Mouse (Mus musculus): ENCODE measurements around the gene 4930402H24Rik. TPM values are rescaled to one million over a fixed set of nuclear protein-coding genes. Genes with fewer than 3 reads are reported as not detected.

Gene 4930402H24Rik
- polyA plus RNA-seq, 1 experiment from 2014 or later = 11.2 TPM

GRCm38 (mm10) chr2:130816205-130816604 is 90.0 kb downstream of the 4930402H24Rik start:
- Histone ChIP-seq H3K4me1 (replicated peaks; ENCODE audit: control insufficient read depth, insufficient read depth) (no peaks in the 10 kb centered on the region), H3K9me3 (ENCODE audit: control insufficient read depth, low read length) (no peaks in the 10 kb centered on the region), H3K27me3 (ENCODE audit: control insufficient read depth, insufficient read depth, low read length) (no peaks in the 10 kb centered on the region), H3K4me3 (ENCODE audit: low read depth, low read length) (no peak overlapping the region), H3K27ac (replicated peaks) (no peak overlapping the region), H3K36me3 (ENCODE audit: control insufficient read depth, insufficient read depth, low read length) (peaks cover 4% of the 10 kb centered on the region; the same call in 1 of the 2 replicates), H3K9ac (ENCODE audit: low read length) (no peak overlapping the region), H3K4me2 (replicated peaks; ENCODE audit: low read depth) (no peak overlapping the region)
- DNase-seq (ENCODE audit: low spot score) = no peak
- WGBS = 84% methylated on average over 5 of the region's 5 CpGs
- no peak for ATAC-seq (ENCODE audit: low FRiP score, low TSS enrichment)
- no peak for TF ChIP-seq CTCF (IDR thresholded peaks at IDR 0.05; ENCODE audit: low read depth)
- no peak for TF ChIP-seq EP300 (optimal IDR thresholded peaks at IDR 0.05)

GRCm38 (mm10) chr2:130814492-130814891 is 91.7 kb downstream of the 4930402H24Rik start:
- no peak for ATAC-seq (ENCODE audit: low FRiP score, low TSS enrichment)
- Histone ChIP-seq H3K4me2 (replicated peaks; ENCODE audit: low read depth) (no peak overlapping the region), H3K4me1 (replicated peaks; ENCODE audit: control insufficient read depth, insufficient read depth) (no peaks in the 10 kb centered on the region), H3K4me3 (ENCODE audit: low read depth, low read length) (no peak overlapping the region), H3K9me3 (ENCODE audit: control insufficient read depth, low read length) (no peaks in the 10 kb centered on the region), H3K27me3 (ENCODE audit: control insufficient read depth, insufficient read depth, low read length) (no peaks in the 10 kb centered on the region), H3K36me3 (ENCODE audit: control insufficient read depth, insufficient read depth, low read length) (peaks cover 4% of the 10 kb centered on the region; the same call in 1 of the 2 replicates), H3K27ac (replicated peaks) (no peak overlapping the region), H3K9ac (ENCODE audit: low read length) (no peak overlapping the region)
- no peak for DNase-seq (ENCODE audit: low spot score)
- WGBS = 91% methylated on average over 1 of the region's 1 CpGs
- TF ChIP-seq CTCF (IDR thresholded peaks at IDR 0.05; ENCODE audit: low read depth) = no peak
- no peak for TF ChIP-seq EP300 (optimal IDR thresholded peaks at IDR 0.05)

GRCm38 (mm10) chr2:130813729-130814128 is 92.5 kb downstream of the 4930402H24Rik start:
- Histone ChIP-seq H3K36me3 (ENCODE audit: control insufficient read depth, insufficient read depth, low read length) (peaks cover 4% of the 10 kb centered on the region; the same call in 1 of the 2 replicates), H3K27ac (replicated peaks) (no peak overlapping the region), H3K4me2 (replicated peaks; ENCODE audit: low read depth) (no peak overlapping the region), H3K9me3 (ENCODE audit: control insufficient read depth, low read length) (no peaks in the 10 kb centered on the region), H3K4me1 (replicated peaks; ENCODE audit: control insufficient read depth, insufficient read depth) (no peaks in the 10 kb centered on the region), H3K4me3 (ENCODE audit: low read depth, low read length) (no peak overlapping the region), H3K27me3 (ENCODE audit: control insufficient read depth, insufficient read depth, low read length) (no peaks in the 10 kb centered on the region), H3K9ac (ENCODE audit: low read length) (no peak overlapping the region)
- WGBS = 74% methylated on average over 6 of the region's 6 CpGs
- DNase-seq (ENCODE audit: low spot score) (no peak), ATAC-seq (ENCODE audit: low FRiP score, low TSS enrichment) (no peak)
- TF ChIP-seq CTCF (IDR thresholded peaks at IDR 0.05; ENCODE audit: low read depth) = no peak
- no peak for TF ChIP-seq EP300 (optimal IDR thresholded peaks at IDR 0.05)

DNA sequence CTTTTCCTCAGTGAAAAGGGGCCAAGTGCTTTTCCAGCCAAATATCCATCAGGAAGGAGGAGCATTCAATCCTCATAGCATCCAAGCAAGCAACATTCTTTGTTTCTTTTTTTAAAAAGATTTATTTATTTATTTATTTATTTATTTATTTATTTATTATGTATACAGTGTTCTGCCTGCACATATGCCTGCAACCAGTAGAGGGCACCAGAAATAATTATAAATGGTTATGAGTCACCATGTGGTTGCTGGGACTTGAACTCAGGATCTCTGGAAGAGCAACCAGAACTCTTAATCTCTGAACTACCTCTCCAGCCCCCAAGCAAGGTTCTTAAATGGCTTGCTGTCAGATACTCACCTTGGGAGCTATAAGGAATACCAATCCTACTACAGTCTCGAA is 93.7 kb downstream of the 4930402H24Rik start:
- no peak overlapping the region for H3K4me2 ChIP-seq (replicated peaks; ENCODE audit: low read depth)
- no peak overlapping the region for H3K9ac ChIP-seq (ENCODE audit: low read length)
- H3K36me3 ChIP-seq (ENCODE audit: control insufficient read depth, insufficient read depth, low read length) = peaks cover 4% of the 10 kb centered on the region; the same call in 1 of the 2 replicates
- TF ChIP-seq CTCF (IDR thresholded peaks at IDR 0.05; ENCODE audit: low read depth) = peak; percentile 47
- no peak for TF ChIP-seq EP300 (optimal IDR thresholded peaks at IDR 0.05)
- WGBS = 96% methylated on average over 1 of the region's 1 CpGs
- H3K27ac ChIP-seq (replicated peaks) = no peak overlapping the region
- no peaks in the 10 kb centered on the region for H3K4me1 ChIP-seq (replicated peaks; ENCODE audit: control insufficient read depth, insufficient read depth)
- no peaks in the 10 kb centered on the region for H3K27me3 ChIP-seq (ENCODE audit: control insufficient read depth, insufficient read depth, low read length)
- ATAC-seq (ENCODE audit: low FRiP score, low TSS enrichment) (no peak), DNase-seq (ENCODE audit: low spot score) (no peak)
- no peak overlapping the region for H3K4me3 ChIP-seq (ENCODE audit: low read depth, low read length)
- no peaks in the 10 kb centered on the region for H3K9me3 ChIP-seq (ENCODE audit: control insufficient read depth, low read length)

GRCm38 (mm10) chr2:130805146-130805545 is 101.1 kb downstream of the 4930402H24Rik start:
- Histone ChIP-seq H3K4me2 (replicated peaks; ENCODE audit: low read depth) (no peak overlapping the region), H3K36me3 (ENCODE audit: control insufficient read depth, insufficient read depth, low read length) (peaks cover 12% of the 10 kb centered on the region; the same call in 1 of the 2 replicates), H3K27ac (replicated peaks) (no peak overlapping the region), H3K9ac (ENCODE audit: low read length) (no peak overlapping the region), H3K4me1 (replicated peaks; ENCODE audit: control insufficient read depth, insufficient read depth) (no peaks in the 10 kb centered on the region), H3K9me3 (ENCODE audit: control insufficient read depth, low read length) (no peaks in the 10 kb centered on the region), H3K27me3 (ENCODE audit: control insufficient read depth, insufficient read depth, low read length) (no peaks in the 10 kb centered on the region), H3K4me3 (ENCODE audit: low read depth, low read length) (no peak overlapping the region)
- no peak for ATAC-seq (ENCODE audit: low FRiP score, low TSS enrichment)
- no peak for TF ChIP-seq EP300 (optimal IDR thresholded peaks at IDR 0.05)
- no peak for TF ChIP-seq CTCF (IDR thresholded peaks at IDR 0.05; ENCODE audit: low read depth)
- 96% methylated on average over 3 of the region's 3 CpGs for WGBS
- no peak for DNase-seq (ENCODE audit: low spot score)

- Histone ChIP-seq H3K27ac (replicated peaks) (no peak overlapping the region), H3K36me3 (ENCODE audit: control insufficient read depth, insufficient read depth, low read length) (peaks cover 12% of the 10 kb centered on the region; the same call in 1 of the 2 replicates), H3K27me3 (ENCODE audit: control insufficient read depth, insufficient read depth, low read length) (no peaks in the 10 kb centered on the region), H3K9me3 (ENCODE audit: control insufficient read depth, low read length) (no peaks in the 10 kb centered on the region), H3K4me1 (replicated peaks; ENCODE audit: control insufficient read depth, insufficient read depth) (no peaks in the 10 kb centered on the region), H3K4me2 (replicated peaks; ENCODE audit: low read depth) (no peak overlapping the region), H3K9ac (ENCODE audit: low read length) (no peak overlapping the region), H3K4me3 (ENCODE audit: low read depth, low read length) (no peak overlapping the region)
- ATAC-seq (ENCODE audit: low FRiP score, low TSS enrichment) = no peak
- 75% methylated on average over 25 of the region's 25 CpGs for WGBS
- DNase-seq (ENCODE audit: low spot score) = no peak
- TF ChIP-seq CTCF (IDR thresholded peaks at IDR 0.05; ENCODE audit: low read depth) = no peak
- TF ChIP-seq EP300 (optimal IDR thresholded peaks at IDR 0.05) = no peak
Observed at GRCm38 (mm10) chr2:130803706-130804105, 102.5 kb downstream of the 4930402H24Rik start.

Data from stomach, postnatal 0 days (tissue).